Mouse (Mus musculus) cerebellum, adult 2 months (tissue): ENCODE measurements around the gene Tctex1d4. TPM values are rescaled to one million over a fixed set of nuclear protein-coding genes. Genes with fewer than 3 reads are reported as not detected.

Source experiments
- DNase-seq, 2 experiments: peaks; one replicate each; pipeline ENCODE4 v3.0.0; 2021
- H3K27ac ChIP-seq: fragments of 200-500 bp; 2 replicates; pipeline ENCODE4 v1.5.1; 2012; ENCODE audit warnings: low read length, control low read depth, inconsistent platforms; ENCODE audit not compliant: insufficient read depth
- H3K27me3 ChIP-seq: fragments of 200-500 bp; 2 replicates; pipeline ENCODE4 v1.6.1; 2012; ENCODE audit warnings: inconsistent platforms, mild to moderate bottlenecking, low read length, moderate library complexity; ENCODE audit not compliant: control insufficient read depth, insufficient read depth
- H3K4me1 ChIP-seq: fragments of 200-500 bp; 2 replicates; pipeline ENCODE4 v1.6.1; 2011; ENCODE audit warnings: low read length; ENCODE audit not compliant: control insufficient read depth, insufficient read depth
- H3K4me3 ChIP-seq: fragments of 200-500 bp; replicated peaks from 2 replicates; pipeline ENCODE3; 2011; ENCODE audit warnings: mild to moderate bottlenecking, low read depth, low read length, control low read depth; ENCODE audit not compliant: insufficient read depth
- CTCF ChIP-seq: fragments of 200-500 bp; IDR thresholded peaks from 2 replicates; pipeline ENCODE4 v1.5.1; 2011; ENCODE audit warnings: low read depth, mild to moderate bottlenecking, control low read depth, low read length, moderate library complexity, borderline replicate concordance; ENCODE audit not compliant: insufficient read depth
- POLR2A ChIP-seq: fragments of 200-500 bp; IDR thresholded peaks from 2 replicates; pipeline ENCODE4 v1.6.1; 2011; ENCODE audit warnings: low read length, control low read depth, borderline replicate concordance; ENCODE audit not compliant: insufficient read depth
- WGBS: fragments of 180-500 bp; shearing (Covaris S2); methylation state at CpG from one replicate; pipeline ENCODE4 v1.1.7; 2018; 5-methylcytosine and 5-hydroxymethylcytosine counted together
- polyA plus RNA-seq: library from polyadenylated mRNA; depleted of rRNA; stranded (reverse); fragments of >200 nt; gene quantifications from 2 replicates; pipeline ENCODE4 v1.2.3, GENCODE M21; 2012

Gene Tctex1d4
- polyA plus RNA-seq, 1 experiment, result 0.92 TPM

DNA sequence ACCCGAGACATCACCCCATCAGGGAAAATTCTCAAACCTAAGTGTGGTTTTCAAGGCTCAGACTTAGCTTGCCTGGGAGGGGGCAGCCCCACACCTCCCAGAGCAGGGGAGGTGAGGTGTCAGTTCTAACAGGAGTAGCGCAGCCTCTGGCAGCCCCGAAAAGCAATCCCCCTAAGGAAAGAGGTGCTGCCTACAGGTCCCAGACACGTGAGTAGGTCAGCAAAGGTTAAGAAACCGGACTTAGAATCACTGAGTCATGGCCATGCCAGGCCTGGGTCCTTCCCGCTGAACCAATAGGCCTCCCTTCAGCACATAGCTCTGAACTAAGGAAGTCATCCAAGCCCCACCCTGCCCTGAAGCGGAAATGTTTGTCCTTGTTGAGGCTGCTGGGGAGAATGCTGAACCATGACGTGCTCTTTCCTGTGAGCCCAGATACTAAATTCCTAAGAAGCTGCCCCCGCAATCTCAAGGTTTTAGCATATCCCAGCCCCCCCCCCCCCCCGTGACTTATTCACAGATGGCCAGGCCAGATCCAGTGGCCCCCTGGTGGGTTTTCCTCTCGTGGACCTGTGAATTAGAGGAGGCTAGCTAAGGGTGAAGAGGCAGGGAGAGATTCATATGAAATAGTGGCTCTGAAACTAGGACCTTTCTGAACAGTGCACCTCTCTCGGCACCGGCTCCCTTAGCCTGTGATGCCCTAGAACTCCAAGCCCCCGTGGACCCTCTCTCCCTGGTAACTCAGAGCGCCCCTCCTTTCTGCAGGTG lies 502 bp upstream of the Tctex1d4 start:
- DNase-seq, result no peak
- 45% methylated on average over 15 of the region's 15 CpGs for WGBS
- Histone ChIP-seq H3K27me3 (no peaks in the 10 kb centered on the region), H3K4me3 (no peak overlapping the region), H3K27ac (peak overlapping the region; percentile 38; the same call in 1 of the 2 replicates), H3K4me1 (peaks cover 8% of the 10 kb centered on the region)
- TF ChIP-seq POLR2A (no peak), CTCF (no peak)

DNA sequence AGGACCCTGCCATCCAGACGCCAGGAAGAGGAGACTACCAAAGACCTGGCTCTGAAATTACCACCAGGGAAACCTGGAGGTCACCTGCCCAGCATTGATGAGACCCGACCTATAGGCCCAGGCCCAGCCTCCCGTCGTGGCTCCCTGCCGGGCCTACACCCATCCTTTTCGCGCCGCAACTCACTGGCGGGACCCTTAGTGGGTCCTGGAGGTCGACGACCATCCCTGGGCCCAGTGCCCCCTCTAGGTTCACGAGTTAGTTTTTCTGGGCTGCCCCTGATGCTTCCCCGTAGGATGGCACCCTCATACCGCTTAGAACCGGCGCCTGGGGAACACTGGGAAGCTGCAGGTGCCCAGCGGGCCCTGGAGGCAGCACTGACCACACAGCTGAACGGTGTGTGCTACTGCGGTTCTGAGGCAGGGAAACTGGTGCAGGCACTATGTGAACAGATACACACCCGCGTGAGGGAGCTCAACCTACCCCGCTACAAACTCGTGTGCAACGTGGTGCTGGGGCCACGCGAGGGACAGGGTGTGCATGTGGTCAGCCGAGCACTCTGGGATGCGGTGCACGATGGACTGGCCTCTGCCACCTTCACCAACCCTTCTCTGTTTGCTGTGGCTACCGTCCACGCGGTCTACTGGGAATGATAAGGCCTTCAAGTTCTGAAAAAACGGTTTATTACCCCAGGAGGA lies 1.5 kb downstream of the Tctex1d4 start:
- DNase-seq, result no peak
- WGBS, result 90% methylated on average over 33 of the region's 33 CpGs
- TF ChIP-seq CTCF, result no peak
- TF ChIP-seq POLR2A, result no peak
- Histone ChIP-seq H3K27me3 (no peaks in the 10 kb centered on the region), H3K4me3 (no peak overlapping the region), H3K27ac (no peak overlapping the region), H3K4me1 (peaks cover 8% of the 10 kb centered on the region)

DNA sequence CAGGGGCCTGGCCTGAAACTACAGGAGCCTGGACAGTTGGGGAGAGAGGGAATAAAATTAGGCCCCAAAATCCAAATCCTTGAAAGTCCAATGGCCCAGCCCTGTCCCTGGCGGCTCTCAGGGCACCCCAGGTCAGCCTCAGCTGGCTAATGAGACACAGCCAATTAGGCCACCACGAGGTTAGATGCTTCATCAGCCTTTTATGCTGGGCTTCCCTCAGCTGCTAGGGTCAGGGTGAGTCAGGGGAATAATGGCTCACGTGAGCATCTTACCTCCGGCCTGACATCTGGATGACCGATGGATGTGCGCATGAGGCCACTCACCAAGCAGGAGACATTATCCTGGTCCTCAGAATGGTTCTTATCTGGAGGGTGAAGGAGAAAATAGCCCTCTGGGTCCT lies 4.2 kb downstream of the Tctex1d4 start:
- H3K4me1 ChIP-seq, result peaks cover 4% of the 10 kb centered on the region
- no peaks in the 10 kb centered on the region for H3K27me3 ChIP-seq
- H3K4me3 ChIP-seq, result no peak overlapping the region
- TF ChIP-seq POLR2A (no peak), CTCF (no peak)
- 52% methylated on average over 6 of the region's 6 CpGs for WGBS
- H3K27ac ChIP-seq, result no peak overlapping the region
- no peak for DNase-seq

DNA sequence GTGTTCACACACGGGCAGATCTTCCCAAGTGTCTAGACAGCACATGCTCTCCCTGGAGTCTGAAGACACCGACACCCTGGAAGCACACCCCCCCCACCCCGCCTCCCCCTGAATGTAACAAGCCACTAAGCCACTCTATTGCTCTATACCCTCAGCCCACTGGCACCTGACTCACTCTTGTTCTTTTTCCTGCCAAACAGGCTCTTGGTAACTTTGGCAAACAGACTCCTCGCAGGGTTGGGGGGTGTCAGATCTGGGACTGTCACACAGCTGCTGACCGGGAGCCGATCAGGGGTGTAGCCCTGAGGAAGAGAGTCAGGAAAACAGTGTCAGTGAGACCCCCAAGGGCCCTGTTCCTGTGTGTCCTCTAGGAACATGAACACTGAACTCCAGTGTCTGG lies 4.6 kb downstream of the Tctex1d4 start:
- Histone ChIP-seq H3K4me3 (no peak overlapping the region), H3K4me1 (no peaks in the 10 kb centered on the region; the same call in none of the 2 replicates), H3K27ac (no peak overlapping the region), H3K27me3 (no peaks in the 10 kb centered on the region)
- TF ChIP-seq CTCF (no peak), POLR2A (no peak)
- 41% methylated on average over 6 of the region's 6 CpGs for WGBS
- DNase-seq, result no peak

DNA sequence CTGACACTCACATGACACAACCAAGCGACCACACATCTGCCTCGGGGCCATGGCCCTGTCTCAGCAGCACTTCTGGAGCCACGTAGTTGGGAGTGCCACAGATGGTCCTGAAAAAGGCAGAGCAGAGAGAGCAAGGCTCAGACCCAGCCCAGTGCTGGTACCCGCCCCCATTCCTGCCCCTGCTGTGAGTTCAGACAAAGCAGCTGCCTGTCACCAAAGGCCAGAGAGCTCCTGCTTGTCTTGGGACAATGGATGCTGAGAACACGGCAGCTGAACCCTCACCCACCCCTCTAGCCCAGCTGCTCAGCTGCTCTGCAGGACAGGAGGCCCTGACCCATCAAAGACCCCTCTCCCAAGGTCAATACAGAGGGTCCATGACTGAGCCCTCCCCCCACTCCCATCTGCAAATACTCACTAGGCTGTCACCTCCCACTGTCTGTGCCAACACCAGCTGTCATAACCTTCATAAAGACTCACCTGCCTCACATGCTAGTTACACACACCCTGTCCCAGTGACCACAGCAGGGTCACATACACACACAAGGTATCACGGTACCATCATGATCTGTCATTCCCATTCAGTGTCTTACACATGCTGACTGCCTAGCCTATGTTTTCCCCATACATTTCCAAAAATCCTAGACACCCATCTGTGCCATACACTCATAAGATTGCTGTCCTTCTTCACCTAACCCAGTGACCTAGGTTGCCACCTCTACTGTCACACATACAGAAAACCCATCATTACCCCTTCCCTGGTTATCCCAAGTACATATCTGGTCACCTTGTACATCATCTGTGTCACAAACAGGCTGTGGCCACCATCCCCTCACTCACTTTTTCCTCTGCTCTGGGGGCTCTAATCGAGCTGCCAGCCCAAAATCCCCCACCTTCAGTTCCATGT lies 5.5 kb downstream of the Tctex1d4 start:
- Histone ChIP-seq H3K4me3 (no peak overlapping the region), H3K27me3 (no peaks in the 10 kb centered on the region), H3K27ac (no peak overlapping the region), H3K4me1 (no peaks in the 10 kb centered on the region; the same call in 1 of the 2 replicates)
- DNase-seq, result no peak
- TF ChIP-seq POLR2A (no peak), CTCF (no peak)
- WGBS, result 55% methylated on average over 7 of the region's 7 CpGs

DNA sequence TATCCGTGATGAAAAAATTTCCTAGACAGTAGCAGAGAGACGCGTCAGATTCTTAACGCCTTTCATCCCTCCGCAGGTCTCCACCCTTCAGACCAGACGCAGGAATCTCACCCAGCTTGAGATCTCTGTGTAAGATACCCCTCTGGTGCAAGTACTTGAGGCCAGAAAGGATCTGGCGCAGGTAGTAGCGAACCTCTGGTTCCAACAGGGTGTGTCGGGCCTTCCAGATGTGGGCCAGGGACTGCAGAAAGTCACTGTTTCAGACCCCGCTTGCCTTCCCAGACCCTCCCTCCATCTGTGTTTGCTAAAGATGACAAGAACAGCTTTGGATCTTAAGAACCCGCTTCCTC lies 6.2 kb downstream of the Tctex1d4 start:
- Histone ChIP-seq H3K4me1 (no peaks in the 10 kb centered on the region; the same call in 1 of the 2 replicates), H3K27ac (no peak overlapping the region), H3K4me3 (peak overlapping the region; percentile 65), H3K27me3 (no peaks in the 10 kb centered on the region)
- WGBS, result 37% methylated on average over 11 of the region's 11 CpGs
- no peak for TF ChIP-seq POLR2A
- TF ChIP-seq CTCF, result no peak
- no peak for DNase-seq

DNA sequence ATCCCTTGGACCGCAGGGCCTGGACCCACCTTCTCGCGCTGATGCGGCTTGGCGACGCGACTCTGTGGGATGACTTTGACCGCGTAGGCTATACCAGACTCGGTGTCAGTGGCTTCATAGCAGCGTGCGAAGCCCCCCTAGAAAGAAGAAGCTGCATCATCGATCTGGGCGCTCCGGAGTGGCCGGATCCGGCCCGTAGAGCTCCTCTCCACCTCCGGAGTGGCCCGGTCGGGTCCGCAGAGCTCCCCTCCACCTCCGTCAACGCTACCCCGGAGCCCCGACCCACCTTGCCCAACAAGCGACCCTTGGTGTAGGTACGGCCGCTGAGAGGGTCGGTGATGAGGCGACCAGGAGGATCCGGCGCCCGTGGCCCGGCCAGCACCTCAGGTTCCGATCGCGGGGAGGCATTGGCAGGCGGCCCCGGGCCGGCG lies 6.8 kb downstream of the Tctex1d4 start:
- DNase-seq, result no peak
- TF ChIP-seq POLR2A (no peak), CTCF (no peak)
- no peak overlapping the region for H3K27ac ChIP-seq
- H3K27me3 ChIP-seq, result no peaks in the 10 kb centered on the region
- WGBS, result under 1% methylated on average over 42 of the region's 42 CpGs
- H3K4me3 ChIP-seq, result peak overlapping the region; percentile 65
- no peaks in the 10 kb centered on the region; the same call in 1 of the 2 replicates for H3K4me1 ChIP-seq
